Mouse (Mus musculus) liver, adult 2 months (tissue): ENCODE results near the gene Cdk19.

Experiments
- CTCF ChIP-seq: fragments of 200-500 bp; IDR thresholded peaks from 2 replicates; pipeline ENCODE4 v1.5.1; 2011; ENCODE audit warnings: low read depth, low read length, control low read depth
- POLR2A ChIP-seq: fragments of 200-500 bp; IDR thresholded peaks from 2 replicates; pipeline ENCODE4 v1.6.1; 2011; ENCODE audit warnings: low read length, control low read depth; ENCODE audit not compliant: insufficient read depth; ENCODE audit errors: extremely low read depth

- TF ChIP-seq CTCF: no peak
- TF ChIP-seq POLR2A: no peak
These were observed 35.5 kb downstream of the Cdk19 start for GRCm38 (mm10) chr10:40374828-40375227.
